Mouse (Mus musculus) myocyte (in vitro differentiated cells): ENCODE data around the gene Adamts4.

ENCODE experiments used
- MAX ChIP-seq: IDR thresholded peaks from one replicate; pipeline ENCODE4 v1.6.1; 2011; ENCODE audit warnings: low read depth, mild to moderate bottlenecking, control low read depth
- POLR2A ChIP-seq: IDR thresholded peaks from one replicate; pipeline ENCODE4 v1.6.1; 2011; ENCODE audit warnings: low read depth, mild to moderate bottlenecking, control low read depth, moderate library complexity; ENCODE audit not compliant: insufficient read length
- POLR2AphosphoS2 ChIP-seq: IDR thresholded peaks from one replicate; pipeline ENCODE4 v1.6.1; 2011; ENCODE audit warnings: low read depth, control low read depth; ENCODE audit not compliant: insufficient read length

- TF ChIP-seq MAX (no peak), POLR2A (no peak), POLR2AphosphoS2 (no peak)
Measured at GRCm38 (mm10) chr1:171247453-171247841, 2.8 kb upstream of the Adamts4 start.
